Mouse (Mus musculus) bone marrow, adult 2 months (tissue): ENCODE data around the gene Smg1.

Experiments
- CTCF ChIP-seq: fragments of 200-500 bp; IDR thresholded peaks from 2 replicates; pipeline ENCODE4 v1.5.1; 2011; ENCODE audit warnings: low read length, control low read depth; ENCODE audit not compliant: control insufficient read depth, insufficient read depth
- POLR2A ChIP-seq: fragments of 200-500 bp; IDR thresholded peaks from 2 replicates; pipeline ENCODE4 v1.6.1; 2011; ENCODE audit warnings: low read depth, mild to moderate bottlenecking, control low read depth, low read length, borderline replicate concordance; ENCODE audit not compliant: control insufficient read depth

- TF ChIP-seq CTCF: no peak
- TF ChIP-seq POLR2A: no peak
Observed at GRCm38 (mm10) chr7:118097615-118098014, 145.9 kb downstream of the Smg1 start.
